Mouse (Mus musculus) hindbrain, embryonic 16.5 days (tissue): ENCODE data around the gene Plcz1. TPM values are rescaled to one million over a fixed set of nuclear protein-coding genes. Genes with fewer than 3 reads are reported as not detected.

Source experiments
- ATAC-seq: fragments of 200-750 bp; cut with Nextera tagmentation; 2 replicates; pipeline ENCODE4 v1.8.0; 2017; ENCODE audit warnings: moderate TSS enrichment, moderate library complexity
- H3K27ac ChIP-seq: fragments of 300-500 bp; sonication (generic); 2 replicates; pipeline ENCODE4 v1.5.1; 2014; ENCODE audit warnings: low read depth, mild to moderate bottlenecking, control low read depth, low read length, moderate library complexity
- H3K27me3 ChIP-seq: fragments of 300-500 bp; sonication (generic); replicated peaks from 2 replicates; pipeline ENCODE4 v1.6.1; 2014; ENCODE audit warnings: low read length; ENCODE audit not compliant: control insufficient read depth, insufficient read depth
- H3K36me3 ChIP-seq: fragments of 300-500 bp; sonication (generic); 2 replicates; pipeline ENCODE4 v1.6.1; 2014; ENCODE audit warnings: mild to moderate bottlenecking, low read length, moderate library complexity, mixed read lengths; ENCODE audit not compliant: control insufficient read depth, insufficient read depth
- H3K4me1 ChIP-seq: fragments of 300-500 bp; sonication (generic); 2 replicates; pipeline ENCODE4 v1.6.1; 2014; ENCODE audit warnings: low read depth, low read length; ENCODE audit not compliant: control insufficient read depth, insufficient read depth
- H3K4me2 ChIP-seq: fragments of 300-500 bp; sonication (generic); 2 replicates; pipeline ENCODE4 v1.6.1; 2014; ENCODE audit warnings: mild to moderate bottlenecking, low read length, control low read depth, moderate library complexity
- H3K4me3 ChIP-seq: fragments of 300-500 bp; sonication (generic); 2 replicates; pipeline ENCODE4 v1.5.1; 2014; ENCODE audit warnings: mild to moderate bottlenecking, low read length, control low read depth, moderate library complexity
- H3K9ac ChIP-seq: fragments of 300-500 bp; sonication (generic); 2 replicates; pipeline ENCODE4 v1.6.1; 2014; ENCODE audit warnings: low read depth, mild to moderate bottlenecking, control low read depth, low read length, moderate library complexity
- H3K9me3 ChIP-seq: fragments of 300-500 bp; sonication (generic); 2 replicates; pipeline ENCODE4 v1.6.1; 2014; ENCODE audit warnings: mild to moderate bottlenecking, low read length, moderate library complexity; ENCODE audit not compliant: control insufficient read depth
- WGBS: fragments of 180-500 bp; shearing (Covaris S2); extraction: QIAGEN DNeasy Blood & Tissue Kit; methylation state at CpG from one replicate; pipeline ENCODE4 v1.1.7; 2014; 5-methylcytosine and 5-hydroxymethylcytosine counted together
- polyA plus RNA-seq: library from polyadenylated mRNA; unstranded; fragments of >200 nt; fragmentation: Nextera tagmentation; extraction: Ambion mirVana; gene quantifications from 2 replicates; pipeline ENCODE4 v1.2.1, GENCODE M21; 2015

Plcz1 gene
- polyA plus RNA-seq, 1 experiment from 2014 or later: 0.49 TPM

DNA sequence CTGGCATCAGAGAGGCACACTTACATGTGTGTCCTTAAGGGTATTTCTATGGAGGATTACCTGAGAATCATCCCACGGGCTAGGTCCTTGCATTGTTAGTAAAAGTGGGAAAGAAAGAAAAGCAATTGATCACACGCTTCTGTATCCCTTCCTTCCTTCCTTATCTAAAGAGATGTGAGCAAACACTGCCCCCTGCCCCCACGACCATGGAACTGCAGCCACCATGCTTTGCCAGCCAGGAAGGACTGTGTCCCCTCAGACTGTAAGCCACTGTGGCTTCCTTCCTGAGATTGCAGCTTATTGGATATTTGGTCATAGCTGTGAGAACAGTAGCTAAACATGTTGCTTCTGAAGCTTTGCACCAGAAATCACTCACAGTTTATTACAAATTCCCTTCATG, 36.1 kb downstream of the Plcz1 start:
- Histone ChIP-seq H3K9me3 (0 out of 2 replicates have a peak, but pooled peaks cover 3% of the 10 kb centered on the region), H3K4me2 (no peak overlapping the region), H3K4me1 (no peaks in the 10 kb centered on the region), H3K9ac (no peak overlapping the region), H3K27ac (no peak overlapping the region), H3K4me3 (no peak overlapping the region), H3K36me3 (no peaks in the 10 kb centered on the region), H3K27me3 (no peaks in the 10 kb centered on the region)
- WGBS: 81% methylated on average over 3 of the region's 3 CpGs
- ATAC-seq: no peak

DNA sequence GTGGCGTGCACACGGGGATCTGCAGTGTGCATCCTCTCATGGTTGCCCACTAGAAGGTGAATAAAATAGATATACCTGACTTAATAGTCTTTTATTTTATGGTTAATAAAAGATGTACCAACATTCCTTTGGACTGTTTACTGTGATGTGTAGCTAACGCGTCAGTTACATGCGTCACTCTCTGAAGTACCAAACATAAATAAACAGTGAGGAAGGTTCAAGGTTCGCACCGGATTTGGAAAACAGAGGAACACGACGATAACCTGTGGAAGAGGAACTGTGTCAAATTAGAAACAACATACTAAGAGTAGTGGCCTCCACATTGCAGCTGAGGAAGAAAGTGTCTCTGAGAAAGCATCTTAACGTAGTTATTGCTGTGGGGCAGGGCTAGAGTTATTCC, 51.7 kb downstream of the Plcz1 start:
- Histone ChIP-seq H3K27ac (no peak overlapping the region), H3K27me3 (no peaks in the 10 kb centered on the region), H3K9me3 (no peaks in the 10 kb centered on the region), H3K4me2 (no peak overlapping the region), H3K9ac (no peak overlapping the region), H3K36me3 (no peaks in the 10 kb centered on the region), H3K4me3 (no peak overlapping the region), H3K4me1 (no peaks in the 10 kb centered on the region)
- WGBS: 90% methylated on average over 10 of the region's 10 CpGs
- no peak for ATAC-seq

DNA sequence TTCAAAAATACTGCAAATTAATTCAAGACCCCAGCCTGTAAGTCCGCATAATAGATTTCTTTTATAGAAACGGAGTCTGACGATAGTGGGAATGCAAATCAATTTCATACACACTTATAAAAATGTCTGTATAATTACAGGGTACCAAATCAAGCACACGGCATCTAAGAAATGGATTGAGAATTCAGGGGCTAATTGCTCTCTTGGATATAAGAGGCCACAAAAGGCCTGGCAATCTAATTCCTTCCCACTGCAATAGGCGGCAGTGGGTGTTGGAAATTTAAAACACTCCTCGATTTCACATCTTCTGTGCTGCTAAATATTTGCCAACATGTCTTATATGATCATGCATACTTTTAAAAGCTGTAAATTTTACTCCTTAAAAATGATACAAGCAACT, 52.2 kb downstream of the Plcz1 start:
- Histone ChIP-seq H3K9me3 (no peaks in the 10 kb centered on the region), H3K4me1 (no peaks in the 10 kb centered on the region), H3K27ac (no peak overlapping the region), H3K27me3 (no peaks in the 10 kb centered on the region), H3K4me3 (no peak overlapping the region), H3K36me3 (no peaks in the 10 kb centered on the region), H3K9ac (no peak overlapping the region), H3K4me2 (no peak overlapping the region)
- no peak for ATAC-seq
- 60% methylated on average over 6 of the region's 6 CpGs for WGBS

DNA sequence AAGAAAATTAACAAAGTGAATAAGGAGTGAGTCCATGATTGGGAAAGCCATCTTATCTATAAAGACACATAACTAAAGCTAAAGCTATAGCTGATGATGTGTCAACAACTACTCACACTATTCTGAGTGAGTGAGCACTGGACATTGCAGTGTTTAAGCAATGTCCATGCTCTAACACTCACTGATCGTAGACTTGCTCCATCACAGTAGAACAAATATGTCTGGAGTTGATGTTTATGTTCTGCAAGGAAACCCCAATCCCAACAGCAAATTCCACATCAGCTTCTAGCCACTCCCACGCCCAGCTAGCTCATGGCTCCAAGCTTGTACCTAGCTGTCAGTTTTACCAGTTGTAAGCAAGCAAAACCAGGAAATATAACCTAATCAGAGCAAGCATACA, 54.7 kb downstream of the Plcz1 start:
- Histone ChIP-seq H3K4me2 (no peak overlapping the region), H3K9me3 (no peaks in the 10 kb centered on the region), H3K27ac (no peak overlapping the region), H3K4me1 (no peaks in the 10 kb centered on the region), H3K4me3 (no peak overlapping the region), H3K27me3 (no peaks in the 10 kb centered on the region), H3K9ac (no peak overlapping the region), H3K36me3 (no peaks in the 10 kb centered on the region)
- ATAC-seq: no peak
- 91% methylated on average over 2 of the region's 2 CpGs for WGBS

DNA sequence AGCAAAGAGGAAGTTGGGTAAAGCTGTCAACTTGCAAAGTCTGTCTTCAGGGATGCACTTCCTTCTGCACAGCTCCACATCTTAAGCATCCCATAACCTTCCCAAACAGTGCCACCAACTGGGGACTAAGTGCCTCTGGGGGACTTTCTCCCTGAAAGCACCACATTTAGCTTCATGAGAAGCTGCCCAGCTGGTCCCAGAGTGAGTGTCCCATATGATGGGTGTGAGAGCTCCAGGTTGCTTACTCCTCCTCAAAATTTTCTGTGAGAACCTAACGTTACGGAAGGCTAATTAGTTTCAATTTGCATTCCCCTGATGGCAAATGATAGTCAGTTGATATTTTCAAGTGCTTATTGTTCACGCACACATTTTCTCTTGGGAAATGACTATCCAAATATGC, 57.2 kb downstream of the Plcz1 start:
- H3K9me3 ChIP-seq: no peaks in the 10 kb centered on the region
- H3K36me3 ChIP-seq: no peaks in the 10 kb centered on the region
- no peak overlapping the region for H3K9ac ChIP-seq
- H3K4me3 ChIP-seq: no peak overlapping the region
- no peak for ATAC-seq
- WGBS: 87% methylated on average over 3 of the region's 3 CpGs
- H3K4me1 ChIP-seq: no peaks in the 10 kb centered on the region
- no peak overlapping the region for H3K4me2 ChIP-seq
- H3K27me3 ChIP-seq: no peaks in the 10 kb centered on the region
- no peak overlapping the region for H3K27ac ChIP-seq

DNA sequence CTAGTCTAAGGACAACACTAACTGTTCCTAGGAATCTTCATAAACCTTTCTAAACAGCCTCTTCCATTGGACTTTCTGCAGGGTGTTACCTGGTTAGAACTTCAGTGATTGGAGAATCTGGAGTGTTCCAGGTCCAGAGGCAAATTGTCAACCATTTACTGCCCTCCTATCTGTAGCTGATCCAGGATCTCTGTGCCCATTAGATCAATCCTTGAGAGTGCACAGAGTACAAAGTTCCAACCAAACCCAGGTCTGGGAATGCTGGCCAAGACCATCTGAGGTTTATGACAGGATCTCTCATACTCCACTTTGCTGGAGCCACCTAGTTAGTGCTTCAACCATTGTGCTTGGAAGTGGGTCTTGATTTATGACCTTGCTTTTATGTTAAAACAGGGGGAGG, 60.2 kb downstream of the Plcz1 start:
- ATAC-seq: no peak
- H3K27me3 ChIP-seq: no peaks in the 10 kb centered on the region
- no peak overlapping the region for H3K27ac ChIP-seq
- H3K9ac ChIP-seq: no peak overlapping the region
- H3K4me3 ChIP-seq: no peak overlapping the region
- no peaks in the 10 kb centered on the region for H3K9me3 ChIP-seq
- no peaks in the 10 kb centered on the region for H3K4me1 ChIP-seq
- H3K4me2 ChIP-seq: no peak overlapping the region
- H3K36me3 ChIP-seq: no peaks in the 10 kb centered on the region

DNA sequence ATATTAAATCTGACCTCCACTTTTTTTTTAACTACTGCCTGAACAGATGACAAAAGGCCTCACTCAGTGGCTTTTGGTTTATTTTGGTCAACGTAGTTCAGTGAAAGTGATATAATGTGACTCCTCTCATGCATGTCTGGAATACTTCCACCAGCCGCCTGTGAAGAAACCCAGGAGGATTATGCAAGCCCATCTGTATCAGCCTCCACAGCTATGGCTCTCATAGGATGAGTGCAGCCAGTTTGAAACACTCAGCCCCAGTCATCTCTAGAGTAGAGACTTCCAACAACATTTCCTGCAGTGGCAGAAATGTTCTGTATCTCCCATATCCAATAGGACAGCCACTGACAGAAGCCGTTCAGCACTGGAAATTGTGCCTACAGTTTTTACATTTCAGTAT, 63.1 kb downstream of the Plcz1 start:
- H3K4me3 ChIP-seq: no peak overlapping the region
- 60% methylated on average over 3 of the region's 3 CpGs for WGBS
- no peaks in the 10 kb centered on the region for H3K9me3 ChIP-seq
- H3K27ac ChIP-seq: no peak overlapping the region
- H3K4me2 ChIP-seq: no peak overlapping the region
- H3K4me1 ChIP-seq: no peaks in the 10 kb centered on the region
- H3K27me3 ChIP-seq: no peaks in the 10 kb centered on the region
- no peak overlapping the region for H3K9ac ChIP-seq
- no peak for ATAC-seq
- no peaks in the 10 kb centered on the region for H3K36me3 ChIP-seq

DNA sequence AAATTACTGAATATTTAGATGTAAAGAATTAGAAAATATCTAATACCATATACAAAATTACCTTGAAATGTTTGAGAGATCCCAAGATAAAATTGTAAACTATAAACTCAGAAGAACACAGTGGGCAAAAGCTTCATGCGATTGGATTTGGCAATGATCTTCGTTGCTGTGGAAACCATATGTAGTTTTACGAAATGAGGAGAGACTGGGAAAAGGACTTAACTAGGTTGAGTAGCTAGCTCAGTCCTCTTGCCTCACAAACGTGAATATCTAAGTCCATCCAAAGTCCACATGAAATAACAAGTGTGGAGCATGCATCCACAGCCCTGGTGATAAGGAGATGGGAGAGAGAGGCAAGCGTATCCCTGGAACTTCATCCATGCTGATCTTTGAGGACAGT, 66.6 kb downstream of the Plcz1 start:
- Histone ChIP-seq H3K4me1 (no peaks in the 10 kb centered on the region), H3K9ac (no peak overlapping the region), H3K36me3 (no peaks in the 10 kb centered on the region), H3K27ac (no peak overlapping the region), H3K9me3 (no peaks in the 10 kb centered on the region), H3K4me3 (no peak overlapping the region), H3K27me3 (no peaks in the 10 kb centered on the region), H3K4me2 (no peak overlapping the region)
- 78% methylated on average over 5 of the region's 5 CpGs for WGBS
- no peak for ATAC-seq

DNA sequence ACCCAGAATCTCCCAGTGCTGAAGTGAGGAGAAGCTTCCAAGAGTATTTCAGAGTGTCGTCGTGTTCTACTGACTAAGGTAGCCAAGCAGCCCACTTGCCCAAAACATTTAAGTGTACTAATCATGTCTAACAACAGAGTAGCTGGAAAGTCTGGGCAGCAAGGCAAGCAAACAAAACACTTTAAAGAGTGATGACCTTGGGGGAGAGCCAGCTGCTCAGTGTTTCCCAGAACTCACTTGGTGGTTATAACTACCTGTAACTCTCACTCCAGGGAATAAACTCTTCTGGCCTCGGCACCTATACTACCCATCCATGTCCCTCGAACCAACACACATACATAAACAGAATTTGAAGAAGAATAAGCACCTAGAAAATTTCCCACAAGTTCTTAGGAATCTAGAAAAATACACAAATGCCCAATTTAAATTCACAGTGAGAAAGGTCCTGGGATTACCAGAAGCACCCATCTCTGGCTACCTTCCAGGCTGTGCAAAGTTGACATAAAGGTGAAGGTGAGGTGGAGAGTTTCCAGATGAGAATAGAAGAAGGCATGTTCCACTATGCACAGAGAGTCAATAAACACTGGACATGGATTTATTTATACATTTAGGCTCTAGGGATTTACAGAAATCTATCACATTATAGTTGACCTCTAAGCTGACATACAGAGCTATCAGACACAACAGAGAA, 69.5 kb downstream of the Plcz1 start:
- no peaks in the 10 kb centered on the region for H3K9me3 ChIP-seq
- no peak overlapping the region for H3K4me3 ChIP-seq
- no peaks in the 10 kb centered on the region for H3K27me3 ChIP-seq
- no peaks in the 10 kb centered on the region for H3K36me3 ChIP-seq
- no peak overlapping the region for H3K4me2 ChIP-seq
- WGBS: 93% methylated on average over 4 of the region's 4 CpGs
- H3K9ac ChIP-seq: no peak overlapping the region
- ATAC-seq: no peak
- H3K4me1 ChIP-seq: no peaks in the 10 kb centered on the region; the same call in 1 of the 2 replicates
- H3K27ac ChIP-seq: no peak overlapping the region

DNA sequence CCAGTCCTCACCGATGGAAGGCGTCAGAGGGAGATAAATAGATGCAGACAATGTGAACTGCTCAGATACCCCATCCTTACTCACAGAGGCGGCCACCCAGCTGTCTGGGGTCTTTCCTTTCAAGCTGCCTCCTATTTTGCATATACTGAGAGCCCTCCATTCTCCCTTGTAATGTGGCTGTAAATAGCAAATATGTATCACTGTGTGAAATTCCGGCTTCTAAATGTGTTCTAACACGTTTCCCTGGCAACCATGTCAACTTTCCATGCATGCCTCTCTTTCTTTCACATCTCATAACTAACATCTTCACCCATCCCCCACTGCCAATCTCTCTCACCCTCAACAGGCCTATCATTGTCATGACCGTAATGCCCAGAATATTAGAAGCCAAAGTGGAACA, 74.6 kb downstream of the Plcz1 start:
- H3K4me1 ChIP-seq: no peaks in the 10 kb centered on the region; the same call in 1 of the 2 replicates
- no peak overlapping the region for H3K27ac ChIP-seq
- H3K9me3 ChIP-seq: no peaks in the 10 kb centered on the region
- peak; percentile 81 for ATAC-seq
- H3K36me3 ChIP-seq: no peaks in the 10 kb centered on the region
- H3K4me3 ChIP-seq: no peak overlapping the region
- 21% methylated on average over 6 of the region's 6 CpGs for WGBS
- no peaks in the 10 kb centered on the region for H3K27me3 ChIP-seq
- H3K9ac ChIP-seq: no peak overlapping the region
- H3K4me2 ChIP-seq: no peak overlapping the region
